Mouse (Mus musculus): ENCODE data around the gene Gpatch2.

Gpatch2 gene

GRCm38 (mm10) chr1:187373506-187373905 is 158.2 kb downstream of the Gpatch2 start:
- Histone ChIP-seq H3K36me3 (ENCODE audit: insufficient read depth, low read length) (no peaks in the 10 kb centered on the region), H3K9me3 (ENCODE audit: low read length) (no peaks in the 10 kb centered on the region), H3K4me1 (replicated peaks; ENCODE audit: low read depth, low read length) (peaks cover 17% of the 10 kb centered on the region), H3K4me3 (replicated peaks; ENCODE audit: low read length) (no peak overlapping the region), H3K27me3 (ENCODE audit: insufficient read depth, low read length) (0 out of 2 replicates have a peak, but pooled peaks cover 2% of the 10 kb centered on the region)
- TF ChIP-seq NANOG (IDR thresholded peaks at IDR 0.05; ENCODE audit: borderline replicate concordance, low read length) = no peak
- no peak for TF ChIP-seq CTCF (conservative IDR thresholded peaks at IDR 0.05; ENCODE audit: low read length)

GRCm38 (mm10) chr1:187374418-187374817 is 159.1 kb downstream of the Gpatch2 start:
- Histone ChIP-seq H3K36me3 (ENCODE audit: insufficient read depth, low read length) (no peaks in the 10 kb centered on the region), H3K27me3 (ENCODE audit: insufficient read depth, low read length) (peaks cover 2% of the 10 kb centered on the region; the same call in 1 of the 2 replicates), H3K4me3 (replicated peaks; ENCODE audit: low read length) (no peak overlapping the region), H3K9me3 (ENCODE audit: low read length) (no peaks in the 10 kb centered on the region), H3K4me1 (replicated peaks; ENCODE audit: low read depth, low read length) (peaks cover 17% of the 10 kb centered on the region)
- TF ChIP-seq POU5F1 (IDR thresholded peaks at IDR 0.05; ENCODE audit: borderline replicate concordance, low read length) = no peak
- TF ChIP-seq CTCF (conservative IDR thresholded peaks at IDR 0.05; ENCODE audit: low read length) = no peak
- no peak for TF ChIP-seq NANOG (IDR thresholded peaks at IDR 0.05; ENCODE audit: borderline replicate concordance, low read length)

GRCm38 (mm10) chr1:187376946-187377671 is 161.8 kb downstream of the Gpatch2 start:
- TF ChIP-seq NANOG (IDR thresholded peaks at IDR 0.05; ENCODE audit: borderline replicate concordance, low read length) (no peak), CTCF (conservative IDR thresholded peaks at IDR 0.05; ENCODE audit: low read length) (no peak), POU5F1 (IDR thresholded peaks at IDR 0.05; ENCODE audit: borderline replicate concordance, low read length) (no peak)
- H3K4me3 ChIP-seq (replicated peaks; ENCODE audit: low read length) = no peak overlapping the region
- peaks cover 17% of the 10 kb centered on the region for H3K4me1 ChIP-seq (replicated peaks; ENCODE audit: low read depth, low read length)
- H3K36me3 ChIP-seq (ENCODE audit: insufficient read depth, low read length) = no peaks in the 10 kb centered on the region
- no peaks in the 10 kb centered on the region for H3K9me3 ChIP-seq (ENCODE audit: low read length)
- peaks cover 2% of the 10 kb centered on the region; the same call in 1 of the 2 replicates for H3K27me3 ChIP-seq (ENCODE audit: insufficient read depth, low read length)

- Histone ChIP-seq H3K4me1 (replicated peaks; ENCODE audit: low read depth, low read length) (peaks cover 17% of the 10 kb centered on the region), H3K36me3 (ENCODE audit: insufficient read depth, low read length) (no peaks in the 10 kb centered on the region), H3K9me3 (ENCODE audit: low read length) (no peaks in the 10 kb centered on the region), H3K27me3 (ENCODE audit: insufficient read depth, low read length) (peaks cover 2% of the 10 kb centered on the region; the same call in 1 of the 2 replicates), H3K4me3 (replicated peaks; ENCODE audit: low read length) (no peak overlapping the region)
- TF ChIP-seq NANOG (IDR thresholded peaks at IDR 0.05; ENCODE audit: borderline replicate concordance, low read length) (no peak), CTCF (conservative IDR thresholded peaks at IDR 0.05; ENCODE audit: low read length) (no peak), POU5F1 (IDR thresholded peaks at IDR 0.05; ENCODE audit: borderline replicate concordance, low read length) (no peak)
Observed at GRCm38 (mm10) chr1:187377865-187378524, 162.7 kb downstream of the Gpatch2 start.

GRCm38 (mm10) chr1:187389476-187389875 is 174.2 kb downstream of the Gpatch2 start:
- no peaks in the 10 kb centered on the region for H3K27me3 ChIP-seq (ENCODE audit: insufficient read depth, low read length)
- no peak overlapping the region for H3K4me3 ChIP-seq (replicated peaks; ENCODE audit: low read length)
- H3K36me3 ChIP-seq (ENCODE audit: insufficient read depth, low read length) = no peaks in the 10 kb centered on the region
- no peaks in the 10 kb centered on the region for H3K4me1 ChIP-seq (replicated peaks; ENCODE audit: low read depth, low read length)
- TF ChIP-seq NANOG (IDR thresholded peaks at IDR 0.05; ENCODE audit: borderline replicate concordance, low read length) (no peak), POU5F1 (IDR thresholded peaks at IDR 0.05; ENCODE audit: borderline replicate concordance, low read length) (no peak), CTCF (conservative IDR thresholded peaks at IDR 0.05; ENCODE audit: low read length) (no peak)
- no peaks in the 10 kb centered on the region for H3K9me3 ChIP-seq (ENCODE audit: low read length)

- H3K4me3 ChIP-seq (replicated peaks; ENCODE audit: low read length) = no peak overlapping the region
- H3K4me1 ChIP-seq (replicated peaks; ENCODE audit: low read depth, low read length) = no peaks in the 10 kb centered on the region
- TF ChIP-seq NANOG (IDR thresholded peaks at IDR 0.05; ENCODE audit: borderline replicate concordance, low read length) (no peak), POU5F1 (IDR thresholded peaks at IDR 0.05; ENCODE audit: borderline replicate concordance, low read length) (no peak), CTCF (conservative IDR thresholded peaks at IDR 0.05; ENCODE audit: low read length) (no peak)
- H3K36me3 ChIP-seq (ENCODE audit: insufficient read depth, low read length) = no peaks in the 10 kb centered on the region
- no peaks in the 10 kb centered on the region for H3K27me3 ChIP-seq (ENCODE audit: insufficient read depth, low read length)
- H3K9me3 ChIP-seq (ENCODE audit: low read length) = no peaks in the 10 kb centered on the region
Observed at GRCm38 (mm10) chr1:187400834-187401233, 185.5 kb downstream of the Gpatch2 start.
